Mouse (Mus musculus): Measurements from ENCODE around the gene Cox10. TPM values are rescaled to one million over a fixed set of nuclear protein-coding genes. Genes with fewer than 3 reads are reported as not detected.

The Cox10 gene
- polyA plus RNA-seq, 1 experiment, result 0.88 TPM

DNA sequence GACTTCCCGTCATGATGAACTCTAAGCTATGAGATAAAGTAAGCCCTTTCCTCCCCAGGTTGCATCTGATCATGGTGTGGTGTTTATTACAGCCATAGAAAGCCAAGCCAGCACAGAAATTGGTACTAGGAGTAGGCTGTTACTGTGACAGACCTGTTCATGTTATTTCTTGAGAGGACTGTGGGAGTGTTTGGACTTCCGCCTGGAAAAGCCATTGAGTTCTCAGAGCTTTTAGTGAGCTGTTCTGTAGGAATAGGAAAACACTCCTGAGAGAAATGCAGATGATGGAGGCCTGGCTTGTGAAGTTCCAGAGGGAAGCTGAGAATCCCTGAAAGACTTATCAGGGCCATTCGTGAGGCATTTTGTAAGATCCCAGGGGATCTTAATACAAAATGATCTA, 20.8 kb downstream of the Cox10 start:
- peaks cover 35% of the 10 kb centered on the region for H3K36me3 ChIP-seq (ENCODE audit: control insufficient read depth)
- no peak for TF ChIP-seq GATA1 (IDR thresholded peaks at IDR 0.05; ENCODE audit: low read length)
- TF ChIP-seq TAL1 (IDR thresholded peaks at IDR 0.05; ENCODE audit: low read length), result no peak
- no peaks in the 10 kb centered on the region for H3K27me3 ChIP-seq (ENCODE audit: control insufficient read depth)
- H3K9me3 ChIP-seq (ENCODE audit: control insufficient read depth, low read length), result no peaks in the 10 kb centered on the region
- H3K4me3 ChIP-seq (replicated peaks), result no peak overlapping the region
- peaks cover 4% of the 10 kb centered on the region for H3K4me1 ChIP-seq (ENCODE audit: control insufficient read depth)

- Histone ChIP-seq H3K36me3 (ENCODE audit: control insufficient read depth) (peaks cover 23% of the 10 kb centered on the region), H3K4me3 (replicated peaks) (no peak overlapping the region), H3K9me3 (ENCODE audit: control insufficient read depth, low read length) (no peaks in the 10 kb centered on the region), H3K4me1 (ENCODE audit: control insufficient read depth) (no peaks in the 10 kb centered on the region), H3K27me3 (ENCODE audit: control insufficient read depth) (no peaks in the 10 kb centered on the region)
- TF ChIP-seq GATA1 (IDR thresholded peaks at IDR 0.05; ENCODE audit: low read length), result no peak
- no peak for TF ChIP-seq TAL1 (IDR thresholded peaks at IDR 0.05; ENCODE audit: low read length)
These were observed 25.9 kb downstream of the Cox10 start for GRCm38 (mm10) chr11:64053371-64053770.

DNA sequence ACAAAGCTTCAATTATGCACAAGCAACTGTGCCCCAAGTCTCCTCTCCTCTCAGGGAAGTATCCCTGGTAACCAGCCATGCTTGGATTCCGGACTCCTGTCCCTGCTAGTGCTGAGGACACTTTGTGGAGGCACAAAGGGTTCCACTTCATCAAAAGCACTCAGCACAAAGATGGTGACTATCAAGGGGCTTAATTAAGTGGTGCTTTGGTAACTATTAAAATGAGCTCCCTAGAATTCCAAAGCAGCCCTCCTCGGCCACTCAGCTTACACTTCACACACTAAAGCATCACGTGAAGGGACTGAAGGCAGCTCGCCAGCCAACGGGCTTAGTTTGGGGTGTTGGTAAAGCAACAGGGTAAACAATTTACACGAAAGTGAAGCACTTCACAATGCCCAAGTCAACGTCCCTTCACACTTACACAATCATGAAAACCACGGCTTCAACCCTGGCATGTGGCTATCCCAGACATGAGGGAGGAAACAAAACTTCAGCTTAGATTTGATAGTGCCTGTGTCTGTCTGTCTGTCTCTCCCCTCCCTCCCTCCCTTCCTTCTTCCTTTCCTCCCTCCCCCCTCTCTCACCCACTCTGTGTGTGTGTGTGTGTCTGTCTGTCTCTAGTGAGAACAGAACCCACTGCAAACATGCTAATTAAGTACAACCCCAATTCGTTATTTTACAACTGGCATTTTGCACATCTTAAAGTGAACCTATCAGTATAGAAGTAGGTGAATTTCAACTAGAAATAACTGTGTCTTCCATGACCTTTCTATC, 27.9 kb downstream of the Cox10 start:
- no peak for TF ChIP-seq TAL1 (IDR thresholded peaks at IDR 0.05; ENCODE audit: low read length)
- TF ChIP-seq GATA1 (IDR thresholded peaks at IDR 0.05; ENCODE audit: low read length), result no peak
- H3K4me3 ChIP-seq (replicated peaks), result no peak overlapping the region
- no peaks in the 10 kb centered on the region for H3K27me3 ChIP-seq (ENCODE audit: control insufficient read depth)
- no peaks in the 10 kb centered on the region for H3K9me3 ChIP-seq (ENCODE audit: control insufficient read depth, low read length)
- H3K36me3 ChIP-seq (ENCODE audit: control insufficient read depth), result peaks cover 17% of the 10 kb centered on the region
- H3K4me1 ChIP-seq (ENCODE audit: control insufficient read depth), result no peaks in the 10 kb centered on the region

GRCm38 (mm10) chr11:64047432-64047831, 31.8 kb downstream of the Cox10 start:
- Histone ChIP-seq H3K4me3 (replicated peaks) (no peak overlapping the region), H3K4me1 (ENCODE audit: control insufficient read depth) (no peaks in the 10 kb centered on the region), H3K9me3 (ENCODE audit: control insufficient read depth, low read length) (no peaks in the 10 kb centered on the region), H3K27me3 (ENCODE audit: control insufficient read depth) (no peaks in the 10 kb centered on the region), H3K36me3 (ENCODE audit: control insufficient read depth) (peaks cover 20% of the 10 kb centered on the region)
- TF ChIP-seq TAL1 (IDR thresholded peaks at IDR 0.05; ENCODE audit: low read length) (no peak), GATA1 (IDR thresholded peaks at IDR 0.05; ENCODE audit: low read length) (no peak)

DNA sequence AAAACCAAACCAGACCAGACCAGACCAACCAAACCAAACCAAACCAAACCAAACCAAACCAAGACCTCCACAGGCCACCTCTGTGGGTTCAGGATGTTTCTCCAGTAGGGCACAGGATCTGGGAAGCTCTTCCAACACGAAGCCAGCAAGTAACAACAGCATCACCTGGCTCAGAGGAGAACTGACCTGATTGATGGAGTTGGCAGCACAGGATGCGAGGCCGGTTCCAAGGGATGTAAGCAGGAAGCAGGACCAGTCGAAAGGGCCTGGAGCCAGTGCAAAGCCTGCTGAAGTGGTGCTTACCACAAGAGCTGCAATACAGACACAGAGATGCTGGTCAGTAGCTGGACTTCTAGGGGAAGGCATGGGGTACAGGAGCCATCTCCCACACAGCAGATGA, 34.2 kb downstream of the Cox10 start:
- Histone ChIP-seq H3K9me3 (ENCODE audit: control insufficient read depth, low read length) (no peaks in the 10 kb centered on the region), H3K36me3 (ENCODE audit: control insufficient read depth) (peaks cover 21% of the 10 kb centered on the region), H3K27me3 (ENCODE audit: control insufficient read depth) (no peaks in the 10 kb centered on the region), H3K4me1 (ENCODE audit: control insufficient read depth) (no peaks in the 10 kb centered on the region), H3K4me3 (replicated peaks) (no peak overlapping the region)
- TF ChIP-seq TAL1 (IDR thresholded peaks at IDR 0.05; ENCODE audit: low read length), result no peak
- no peak for TF ChIP-seq GATA1 (IDR thresholded peaks at IDR 0.05; ENCODE audit: low read length)

DNA sequence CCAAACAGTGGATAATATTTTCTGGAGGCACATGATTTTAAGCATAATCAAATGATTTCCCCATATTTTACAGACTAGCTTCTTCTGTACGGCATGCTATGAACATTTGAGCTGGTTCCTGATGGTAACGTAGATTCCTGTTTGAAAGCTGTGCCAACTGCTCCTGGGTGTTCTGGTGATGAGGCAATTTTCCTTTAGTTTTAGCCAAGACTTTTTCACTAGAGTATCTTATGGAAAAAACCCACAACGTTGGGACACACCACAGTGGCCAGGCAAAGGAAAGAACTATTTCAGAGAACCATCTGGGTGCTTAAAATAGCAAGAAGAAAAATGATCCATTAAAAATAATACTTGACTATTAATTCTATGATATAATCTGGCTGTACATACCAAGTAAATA, 35.2 kb downstream of the Cox10 start:
- Histone ChIP-seq H3K36me3 (ENCODE audit: control insufficient read depth) (peaks cover 21% of the 10 kb centered on the region), H3K4me1 (ENCODE audit: control insufficient read depth) (no peaks in the 10 kb centered on the region), H3K4me3 (replicated peaks) (no peak overlapping the region), H3K9me3 (ENCODE audit: control insufficient read depth, low read length) (no peaks in the 10 kb centered on the region), H3K27me3 (ENCODE audit: control insufficient read depth) (no peaks in the 10 kb centered on the region)
- TF ChIP-seq GATA1 (IDR thresholded peaks at IDR 0.05; ENCODE audit: low read length), result no peak
- TF ChIP-seq TAL1 (IDR thresholded peaks at IDR 0.05; ENCODE audit: low read length), result no peak

GRCm38 (mm10) chr11:64041281-64041680, 38.0 kb downstream of the Cox10 start:
- Histone ChIP-seq H3K36me3 (ENCODE audit: control insufficient read depth) (peaks cover 18% of the 10 kb centered on the region), H3K4me1 (ENCODE audit: control insufficient read depth) (peaks cover 10% of the 10 kb centered on the region), H3K27me3 (ENCODE audit: control insufficient read depth) (no peaks in the 10 kb centered on the region), H3K9me3 (ENCODE audit: control insufficient read depth, low read length) (no peaks in the 10 kb centered on the region), H3K4me3 (replicated peaks) (no peak overlapping the region)
- no peak for TF ChIP-seq GATA1 (IDR thresholded peaks at IDR 0.05; ENCODE audit: low read length)
- no peak for TF ChIP-seq TAL1 (IDR thresholded peaks at IDR 0.05; ENCODE audit: low read length)

DNA sequence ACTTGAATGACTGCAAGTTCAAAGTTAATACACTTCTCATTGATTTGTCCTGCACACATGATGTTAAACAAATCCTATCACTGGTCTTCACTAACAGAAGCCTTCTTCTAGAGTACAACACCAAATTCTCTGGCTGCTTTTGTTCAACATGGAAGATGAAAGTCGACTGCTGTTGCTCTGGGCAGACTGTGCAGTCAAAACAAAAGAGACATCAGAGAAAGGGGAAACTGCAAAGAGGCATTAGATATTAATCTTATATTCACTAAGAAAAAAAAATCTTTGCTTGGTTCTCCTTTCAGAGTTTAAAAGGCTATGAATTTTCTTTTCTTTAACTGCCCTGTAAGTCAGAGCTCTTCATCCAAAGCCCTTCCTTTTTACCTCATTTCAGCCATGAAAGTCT, 39.7 kb downstream of the Cox10 start:
- peaks cover 9% of the 10 kb centered on the region for H3K36me3 ChIP-seq (ENCODE audit: control insufficient read depth)
- H3K4me3 ChIP-seq (replicated peaks), result no peak overlapping the region
- H3K27me3 ChIP-seq (ENCODE audit: control insufficient read depth), result no peaks in the 10 kb centered on the region
- H3K9me3 ChIP-seq (ENCODE audit: control insufficient read depth, low read length), result no peaks in the 10 kb centered on the region
- TF ChIP-seq GATA1 (IDR thresholded peaks at IDR 0.05; ENCODE audit: low read length) (no peak), TAL1 (IDR thresholded peaks at IDR 0.05; ENCODE audit: low read length) (no peak)
- peaks cover 15% of the 10 kb centered on the region for H3K4me1 ChIP-seq (ENCODE audit: control insufficient read depth)

DNA sequence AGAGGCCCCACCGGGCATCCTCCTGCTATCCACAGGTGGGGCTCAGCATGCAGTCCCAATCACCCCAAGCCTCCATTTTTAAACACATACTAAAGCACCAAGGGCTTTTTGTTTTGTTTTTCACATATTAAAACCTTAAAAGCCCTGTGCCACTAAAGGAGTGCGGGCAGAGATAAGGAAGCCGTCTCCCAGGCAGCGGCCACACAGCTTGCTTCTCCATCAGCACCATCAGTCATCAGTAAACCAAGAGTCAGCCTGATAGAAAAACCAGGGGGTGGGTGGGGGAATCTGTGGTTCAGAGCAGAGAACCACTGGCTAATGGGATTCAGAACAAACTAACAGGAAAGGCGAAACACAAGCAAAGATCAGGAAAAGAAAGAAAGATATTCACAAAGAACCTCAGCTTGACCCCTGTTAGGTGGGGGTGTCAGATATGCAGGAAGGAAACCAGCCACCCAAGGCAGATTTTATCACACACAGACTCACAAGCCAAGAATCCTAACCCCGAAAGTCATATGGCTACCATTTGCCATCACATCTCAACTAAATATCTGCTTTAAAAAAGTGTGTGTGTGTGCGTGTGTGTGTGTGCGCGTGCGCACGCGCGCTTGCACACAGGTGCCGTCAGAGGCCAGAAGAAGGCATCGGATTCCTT, 41.7 kb downstream of the Cox10 start:
- H3K4me1 ChIP-seq (ENCODE audit: control insufficient read depth), result peaks cover 15% of the 10 kb centered on the region
- TF ChIP-seq GATA1 (IDR thresholded peaks at IDR 0.05; ENCODE audit: low read length) (no peak), TAL1 (IDR thresholded peaks at IDR 0.05; ENCODE audit: low read length) (no peak)
- no peak overlapping the region for H3K4me3 ChIP-seq (replicated peaks)
- H3K9me3 ChIP-seq (ENCODE audit: control insufficient read depth, low read length), result no peaks in the 10 kb centered on the region
- H3K36me3 ChIP-seq (ENCODE audit: control insufficient read depth), result peaks cover 4% of the 10 kb centered on the region; the same call in 1 of the 2 replicates
- no peaks in the 10 kb centered on the region for H3K27me3 ChIP-seq (ENCODE audit: control insufficient read depth)
